Mouse (Mus musculus): ENCODE measurements at regions not wholly inside any gene's neighbourhood (a gene's known extent, or its start where the extent isn't known, plus 50 kb on each side); places are given as distances from the start of the nearest gene placed in this dataset.

- CTCF ChIA-PET = no interaction called here
Measured at GRCm38 (mm10) chr19:14785661-14786060, 187.8 kb upstream of the Tle4 start.

- CTCF ChIA-PET = no interaction called here
Measured at GRCm38 (mm10) chr19:14777709-14778108, 179.9 kb upstream of the Tle4 start.

- CTCF ChIA-PET = no interaction called here
Measured at GRCm38 (mm10) chr19:14777198-14777597, 179.3 kb upstream of the Tle4 start.

- CTCF ChIA-PET = no interaction called here
Measured at GRCm38 (mm10) chr19:14776791-14777190, 178.9 kb upstream of the Tle4 start.

- CTCF ChIA-PET = no interaction called here
Measured at GRCm38 (mm10) chr19:14772794-14773193, 174.9 kb upstream of the Tle4 start.

- CTCF ChIA-PET = no interaction called here
Measured at GRCm38 (mm10) chr19:14752646-14753045, 154.8 kb upstream of the Tle4 start.

GRCm38 (mm10) chr19:14742361-14742760, 144.5 kb upstream of the Tle4 start:
- CTCF ChIA-PET = no interaction called here

- CTCF ChIA-PET = no interaction called here
Measured at GRCm38 (mm10) chr19:14740936-14741335, 143.1 kb upstream of the Tle4 start.

- CTCF ChIA-PET = no interaction called here
Measured at GRCm38 (mm10) chr19:14740139-14740538, 142.3 kb upstream of the Tle4 start.

GRCm38 (mm10) chr19:14736514-14736913, 138.7 kb upstream of the Tle4 start:
- CTCF ChIA-PET = no interaction called here

GRCm38 (mm10) chr19:14725329-14725728, 127.5 kb upstream of the Tle4 start:
- CTCF ChIA-PET = no interaction called here

GRCm38 (mm10) chr19:14724637-14725036, 126.8 kb upstream of the Tle4 start:
- CTCF ChIA-PET = no interaction called here

GRCm38 (mm10) chr19:14705791-14706190, 107.9 kb upstream of the Tle4 start:
- CTCF ChIA-PET = no interaction called here

- CTCF ChIA-PET = no interaction called here
Measured at GRCm38 (mm10) chr19:14701116-14701515, 103.3 kb upstream of the Tle4 start.

GRCm38 (mm10) chr19:14695369-14695768, 97.5 kb upstream of the Tle4 start:
- CTCF ChIA-PET = no interaction called here

GRCm38 (mm10) chr19:14692183-14692582, 94.3 kb upstream of the Tle4 start:
- CTCF ChIA-PET = no interaction called here

- CTCF ChIA-PET = no interaction called here
Measured at GRCm38 (mm10) chr19:14685628-14686027, 87.8 kb upstream of the Tle4 start.

- CTCF ChIA-PET = interaction anchor here (0.5 kb wide), 1 partner anchor 201 kb away, joined by 3 read pairs; no protein-coding TSS in a partner anchor
Measured at GRCm38 (mm10) chr19:14684669-14685068, 86.8 kb upstream of the Tle4 start.

GRCm38 (mm10) chr19:14681306-14681705, 83.5 kb upstream of the Tle4 start:
- CTCF ChIA-PET = interaction anchor here (0.6 kb wide), 1 partner anchor 211 kb away, joined by 7 read pairs; no protein-coding TSS in a partner anchor

GRCm38 (mm10) chr19:14679776-14680175, 81.9 kb upstream of the Tle4 start:
- CTCF ChIA-PET = no interaction called here

- CTCF ChIA-PET = no interaction called here
Measured at GRCm38 (mm10) chr19:14678584-14678983, 80.7 kb upstream of the Tle4 start.

GRCm38 (mm10) chr19:14676929-14677328, 79.1 kb upstream of the Tle4 start:
- CTCF ChIA-PET = no interaction called here

GRCm38 (mm10) chr19:14670821-14671104, 72.9 kb upstream of the Tle4 start:
- CTCF ChIA-PET = interaction anchor here (0.7 kb wide), 1 partner anchor 11 kb away, joined by 9 read pairs; no protein-coding TSS in a partner anchor

- CTCF ChIA-PET = interaction anchor here (0.7 kb wide), 1 partner anchor 12 kb away, joined by 9 read pairs; no protein-coding TSS in a partner anchor
Measured at GRCm38 (mm10) chr19:14670078-14670820, 72.4 kb upstream of the Tle4 start.

Measured in spleen, embryonic (tissue).